Mouse (Mus musculus) hindbrain, embryonic 12.5 days (tissue): ENCODE data around the gene Dgkh. TPM values are rescaled to one million over a fixed set of nuclear protein-coding genes. Genes with fewer than 3 reads are reported as not detected.

Experiments used
- ATAC-seq: fragments of 200-750 bp; cut with Nextera tagmentation; 2 replicates; pipeline ENCODE4 v1.8.0; 2017; ENCODE audit warnings: moderate TSS enrichment; ENCODE audit not compliant: low FRiP score
- H3K27ac ChIP-seq: fragments of 300-500 bp; sonication (generic); 2 replicates; pipeline ENCODE4 v1.5.1; 2016; ENCODE audit warnings: mild to moderate bottlenecking
- H3K27me3 ChIP-seq: fragments of 300-500 bp; sonication (generic); 2 replicates; pipeline ENCODE4 v1.6.1; 2016; ENCODE audit warnings: mild to moderate bottlenecking
- H3K36me3 ChIP-seq: fragments of 300-500 bp; sonication (generic); 2 replicates; pipeline ENCODE4 v1.6.1; 2016; ENCODE audit warnings: mild to moderate bottlenecking
- H3K4me1 ChIP-seq: fragments of 300-500 bp; sonication (generic); 2 replicates; pipeline ENCODE4 v1.6.1; 2016
- H3K4me2 ChIP-seq: fragments of 300-500 bp; sonication (generic); replicated peaks from 2 replicates; pipeline ENCODE4 v1.6.1; 2016; ENCODE audit warnings: mild to moderate bottlenecking
- H3K4me3 ChIP-seq: fragments of 300-500 bp; sonication (generic); 2 replicates; pipeline ENCODE4 v1.5.1; 2016; ENCODE audit warnings: mild to moderate bottlenecking
- H3K9ac ChIP-seq: fragments of 300-500 bp; sonication (generic); 2 replicates; pipeline ENCODE4 v1.6.1; 2016; ENCODE audit warnings: mild to moderate bottlenecking, moderate library complexity
- H3K9me3 ChIP-seq: fragments of 300-500 bp; sonication (generic); replicated peaks from 2 replicates; pipeline ENCODE4 v1.6.1; 2016; ENCODE audit warnings: mild to moderate bottlenecking
- WGBS: fragments of 180-500 bp; shearing (Covaris S2); methylation state at CpG from one replicate; pipeline ENCODE4 v1.1.7; 2016; 5-methylcytosine and 5-hydroxymethylcytosine counted together
- polyA plus RNA-seq: library from polyadenylated mRNA; unstranded; fragments of >200 nt; fragmentation: Nextera tagmentation; extraction: Ambion mirVana; gene quantifications from 2 replicates; pipeline ENCODE4 v1.2.1, GENCODE M21; 2016

The Dgkh gene
- polyA plus RNA-seq, 1 experiment from 2014 or later, result 2.8 TPM

DNA sequence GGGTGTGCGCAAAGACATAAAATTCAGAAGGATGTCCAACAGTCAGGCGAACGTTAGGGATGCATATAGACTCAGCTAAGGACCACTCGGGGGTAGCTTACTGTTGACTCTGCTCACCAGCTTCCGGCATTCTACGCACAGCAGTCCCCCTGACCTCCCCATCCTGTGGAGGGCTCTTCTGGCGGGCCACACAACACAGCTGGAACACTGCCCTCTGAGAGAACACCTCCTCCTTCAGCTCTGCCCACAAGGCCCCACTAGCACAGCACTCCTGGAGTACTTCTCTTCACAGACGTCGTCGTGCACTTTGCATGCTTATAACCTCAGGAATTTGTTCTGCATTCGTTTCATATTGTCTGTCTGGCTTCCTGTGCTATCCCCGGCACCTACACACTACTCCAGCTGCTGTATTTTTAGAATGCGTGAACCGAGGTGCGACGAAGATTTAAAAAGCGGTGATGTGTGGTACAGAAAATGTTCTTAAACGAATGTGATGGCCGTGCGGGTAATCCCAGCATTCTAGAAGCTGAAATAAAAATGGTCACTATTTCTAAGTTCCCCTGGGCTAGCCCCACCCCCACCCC lies 19.9 kb downstream of the Dgkh start:
- Histone ChIP-seq H3K9me3 (no peaks in the 10 kb centered on the region), H3K4me2 (no peak overlapping the region), H3K4me1 (peaks cover 3% of the 10 kb centered on the region; the same call in 1 of the 2 replicates), H3K9ac (no peak overlapping the region), H3K27ac (no peak overlapping the region), H3K36me3 (no peaks in the 10 kb centered on the region), H3K27me3 (no peaks in the 10 kb centered on the region), H3K4me3 (no peak overlapping the region)
- ATAC-seq, result no peak
- WGBS, result 56% methylated on average over 20 of the region's 20 CpGs

DNA sequence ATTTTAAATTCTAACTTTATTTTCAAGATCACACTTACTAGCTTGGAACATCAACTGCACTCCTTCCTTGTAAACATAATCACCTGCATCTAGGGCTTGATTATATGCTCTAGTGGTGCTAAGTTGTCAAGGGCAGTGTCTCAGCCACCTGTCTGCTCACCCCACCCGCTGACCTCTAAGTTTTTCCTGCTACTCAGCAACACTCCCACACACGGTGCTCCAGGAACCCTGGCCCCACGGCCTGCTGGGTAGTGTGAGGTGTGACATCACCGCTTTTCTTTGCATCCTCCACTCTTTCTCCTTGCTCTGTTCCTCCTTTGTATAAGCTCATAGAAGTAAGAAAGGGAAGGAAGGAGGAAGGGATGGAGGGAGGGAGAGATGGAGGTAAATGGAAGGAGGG lies 21.9 kb downstream of the Dgkh start:
- Histone ChIP-seq H3K9ac (no peak overlapping the region), H3K4me2 (no peak overlapping the region), H3K4me1 (peaks cover 3% of the 10 kb centered on the region; the same call in 1 of the 2 replicates), H3K36me3 (no peaks in the 10 kb centered on the region), H3K27ac (no peak overlapping the region), H3K4me3 (no peak overlapping the region), H3K9me3 (no peaks in the 10 kb centered on the region), H3K27me3 (no peaks in the 10 kb centered on the region)
- ATAC-seq, result no peak
- 73% methylated on average over 4 of the region's 4 CpGs for WGBS

GRCm38 (mm10) chr14:78705616-78706015 lies 27.0 kb downstream of the Dgkh start:
- ATAC-seq, result no peak
- H3K4me1 ChIP-seq, result no peaks in the 10 kb centered on the region

GRCm38 (mm10) chr14:78703989-78704388 lies 28.6 kb downstream of the Dgkh start:
- Histone ChIP-seq H3K4me3 (no peak overlapping the region), H3K4me2 (no peak overlapping the region), H3K9me3 (no peaks in the 10 kb centered on the region), H3K36me3 (no peaks in the 10 kb centered on the region), H3K4me1 (peaks cover 6% of the 10 kb centered on the region; the same call in 1 of the 2 replicates), H3K27ac (no peak overlapping the region), H3K9ac (no peak overlapping the region), H3K27me3 (no peaks in the 10 kb centered on the region)
- WGBS, result 93% methylated on average over 4 of the region's 4 CpGs
- ATAC-seq, result no peak

More at GRCm38 (mm10) chr14:78705616-78706015, 27.0 kb downstream of the Dgkh start:
- no peaks in the 10 kb centered on the region for H3K36me3 ChIP-seq
- no peaks in the 10 kb centered on the region for H3K9me3 ChIP-seq
- no peak overlapping the region for H3K9ac ChIP-seq
- H3K4me2 ChIP-seq, result no peak overlapping the region
- H3K27ac ChIP-seq, result no peak overlapping the region
- no peaks in the 10 kb centered on the region for H3K27me3 ChIP-seq
- H3K4me3 ChIP-seq, result no peak overlapping the region
- WGBS, result 83% methylated on average over 3 of the region's 3 CpGs

DNA sequence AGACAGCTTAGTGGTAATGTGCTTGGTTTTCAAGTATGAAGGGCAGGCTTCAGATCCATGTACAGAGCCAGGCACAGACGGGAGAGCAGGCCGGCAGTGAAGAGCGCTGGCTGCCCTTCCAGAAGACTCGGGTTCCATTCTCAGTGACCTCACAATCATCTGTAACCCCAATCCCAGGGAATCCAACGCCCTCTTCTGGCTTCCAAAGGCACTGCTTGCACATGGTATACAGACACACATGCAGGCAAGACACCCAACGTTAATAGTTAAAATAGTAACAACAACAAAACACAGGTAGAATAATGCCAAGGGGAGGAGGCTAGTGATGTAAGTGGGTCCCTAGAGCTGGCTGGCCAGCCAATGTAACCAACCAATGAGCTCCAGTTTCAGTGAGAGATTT lies 29.2 kb downstream of the Dgkh start:
- no peaks in the 10 kb centered on the region for H3K9me3 ChIP-seq
- H3K27me3 ChIP-seq, result no peaks in the 10 kb centered on the region
- H3K9ac ChIP-seq, result no peak overlapping the region
- H3K4me3 ChIP-seq, result no peak overlapping the region
- H3K4me1 ChIP-seq, result peaks cover 6% of the 10 kb centered on the region; the same call in 1 of the 2 replicates
- H3K4me2 ChIP-seq, result no peak overlapping the region
- ATAC-seq, result no peak
- no peaks in the 10 kb centered on the region for H3K36me3 ChIP-seq
- 84% methylated on average over 6 of the region's 6 CpGs for WGBS
- H3K27ac ChIP-seq, result no peak overlapping the region

- Histone ChIP-seq H3K4me3 (no peak overlapping the region), H3K4me1 (peaks cover 6% of the 10 kb centered on the region; the same call in 1 of the 2 replicates), H3K4me2 (no peak overlapping the region), H3K9me3 (no peaks in the 10 kb centered on the region), H3K36me3 (no peaks in the 10 kb centered on the region), H3K27me3 (no peaks in the 10 kb centered on the region), H3K9ac (no peak overlapping the region), H3K27ac (no peak overlapping the region)
- ATAC-seq, result no peak
- WGBS, result 87% methylated on average over 4 of the region's 4 CpGs
Observed at GRCm38 (mm10) chr14:78702048-78702447, 30.5 kb downstream of the Dgkh start.

DNA sequence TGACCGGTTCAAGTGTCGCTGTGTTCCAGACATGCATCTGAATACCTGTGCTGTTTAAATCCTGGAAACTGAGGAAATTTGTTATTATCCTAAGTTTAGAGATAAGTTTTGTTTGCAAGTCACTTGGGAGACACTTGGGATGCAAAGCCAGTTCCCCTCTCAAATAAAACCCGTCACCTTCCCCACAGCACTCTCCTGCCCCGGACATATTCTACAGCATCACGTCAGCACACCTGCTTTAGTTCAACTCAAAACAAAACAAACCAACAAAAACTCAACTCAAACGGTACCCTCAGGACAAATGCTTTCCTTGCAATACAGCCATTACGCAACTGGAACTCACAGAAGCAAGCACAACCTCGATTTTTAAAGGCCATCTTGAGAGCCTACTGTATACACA lies 31.1 kb downstream of the Dgkh start:
- no peaks in the 10 kb centered on the region for H3K9me3 ChIP-seq
- WGBS, result 86% methylated on average over 8 of the region's 8 CpGs
- no peak overlapping the region for H3K9ac ChIP-seq
- no peaks in the 10 kb centered on the region for H3K27me3 ChIP-seq
- H3K4me1 ChIP-seq, result peaks cover 6% of the 10 kb centered on the region; the same call in 1 of the 2 replicates
- no peak overlapping the region for H3K4me2 ChIP-seq
- no peak overlapping the region for H3K27ac ChIP-seq
- H3K4me3 ChIP-seq, result no peak overlapping the region
- no peaks in the 10 kb centered on the region for H3K36me3 ChIP-seq
- ATAC-seq, result no peak

DNA sequence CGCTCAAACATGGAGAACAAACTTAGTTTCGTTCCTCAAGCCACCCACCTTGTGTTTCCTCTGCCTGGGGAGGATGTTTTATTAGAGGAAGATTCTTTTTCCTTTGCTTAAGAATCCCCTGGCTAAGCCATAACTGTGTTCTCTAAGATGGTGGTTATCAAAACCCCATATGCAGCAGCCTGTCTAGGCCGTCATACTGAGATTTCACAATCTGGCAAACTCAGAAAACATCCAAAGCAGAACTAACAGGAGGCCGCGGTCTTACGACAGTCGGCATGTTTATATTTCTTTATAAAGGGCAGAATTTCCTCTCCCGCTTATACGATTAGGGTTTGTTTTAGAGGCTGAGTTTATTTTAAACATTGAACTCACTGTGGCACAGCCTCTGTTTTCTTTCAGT lies 31.5 kb downstream of the Dgkh start:
- H3K27ac ChIP-seq, result no peak overlapping the region
- H3K9me3 ChIP-seq, result no peaks in the 10 kb centered on the region
- no peaks in the 10 kb centered on the region for H3K36me3 ChIP-seq
- ATAC-seq, result no peak
- no peak overlapping the region for H3K4me3 ChIP-seq
- WGBS, result 85% methylated on average over 9 of the region's 9 CpGs
- peaks cover 6% of the 10 kb centered on the region; the same call in 1 of the 2 replicates for H3K4me1 ChIP-seq
- H3K4me2 ChIP-seq, result no peak overlapping the region
- H3K27me3 ChIP-seq, result no peaks in the 10 kb centered on the region
- H3K9ac ChIP-seq, result no peak overlapping the region

GRCm38 (mm10) chr14:78699634-78700033 lies 32.9 kb downstream of the Dgkh start:
- Histone ChIP-seq H3K9me3 (no peaks in the 10 kb centered on the region), H3K27me3 (no peaks in the 10 kb centered on the region), H3K9ac (no peak overlapping the region), H3K4me1 (peaks cover 6% of the 10 kb centered on the region; the same call in 1 of the 2 replicates), H3K36me3 (no peaks in the 10 kb centered on the region), H3K27ac (no peak overlapping the region), H3K4me3 (no peak overlapping the region), H3K4me2 (no peak overlapping the region)
- no peak for ATAC-seq
- WGBS, result 83% methylated on average over 3 of the region's 3 CpGs

DNA sequence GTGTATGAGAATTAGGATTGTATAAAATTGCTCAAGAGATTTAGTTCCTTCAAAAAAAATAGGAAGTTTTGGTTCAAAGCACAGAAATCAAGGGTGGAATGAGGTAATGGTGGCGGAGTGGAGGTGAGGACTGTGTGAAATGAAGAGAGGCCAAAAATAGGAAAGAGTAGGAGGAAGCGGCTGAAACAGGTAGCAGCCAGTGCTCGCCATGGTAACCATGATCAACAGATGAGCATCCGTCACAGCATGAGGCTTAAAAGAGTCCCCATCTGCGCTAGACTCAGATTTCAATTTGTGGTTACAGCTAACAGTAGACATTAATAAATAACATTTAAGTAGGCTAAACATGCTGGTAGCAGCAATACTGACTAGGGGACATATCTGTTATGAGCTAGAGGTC lies 33.4 kb downstream of the Dgkh start:
- no peak overlapping the region for H3K4me3 ChIP-seq
- H3K36me3 ChIP-seq, result no peaks in the 10 kb centered on the region
- no peak overlapping the region for H3K4me2 ChIP-seq
- no peak overlapping the region for H3K9ac ChIP-seq
- no peak for ATAC-seq
- no peaks in the 10 kb centered on the region for H3K27me3 ChIP-seq
- H3K4me1 ChIP-seq, result peaks cover 6% of the 10 kb centered on the region; the same call in 1 of the 2 replicates
- no peak overlapping the region for H3K27ac ChIP-seq
- WGBS, result 69% methylated on average over 5 of the region's 5 CpGs
- no peaks in the 10 kb centered on the region for H3K9me3 ChIP-seq

DNA sequence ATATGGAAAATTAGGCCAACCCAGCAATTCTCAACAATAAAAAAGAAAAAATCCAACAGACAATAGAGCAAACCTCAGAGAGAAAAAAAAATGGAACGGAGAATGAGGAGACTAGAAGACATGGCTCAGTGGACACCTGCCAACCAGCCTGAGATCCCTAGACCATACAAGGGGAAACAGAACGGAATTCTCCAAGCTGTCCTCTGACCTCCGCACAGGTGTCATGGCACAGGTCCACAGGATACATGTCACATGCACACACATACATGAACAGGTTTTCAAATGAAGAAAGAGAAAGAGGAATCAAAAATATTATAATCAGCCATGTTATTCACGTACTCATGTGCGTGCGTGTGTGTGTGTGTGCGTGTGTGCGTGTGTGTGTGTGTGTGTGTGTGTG lies 38.5 kb downstream of the Dgkh start:
- Histone ChIP-seq H3K36me3 (no peaks in the 10 kb centered on the region), H3K9me3 (no peaks in the 10 kb centered on the region), H3K27ac (no peak overlapping the region), H3K4me3 (no peak overlapping the region), H3K4me2 (no peak overlapping the region), H3K27me3 (no peaks in the 10 kb centered on the region), H3K4me1 (no peaks in the 10 kb centered on the region), H3K9ac (no peak overlapping the region)
- ATAC-seq, result no peak
- WGBS, result 92% methylated on average over 8 of the region's 8 CpGs

DNA sequence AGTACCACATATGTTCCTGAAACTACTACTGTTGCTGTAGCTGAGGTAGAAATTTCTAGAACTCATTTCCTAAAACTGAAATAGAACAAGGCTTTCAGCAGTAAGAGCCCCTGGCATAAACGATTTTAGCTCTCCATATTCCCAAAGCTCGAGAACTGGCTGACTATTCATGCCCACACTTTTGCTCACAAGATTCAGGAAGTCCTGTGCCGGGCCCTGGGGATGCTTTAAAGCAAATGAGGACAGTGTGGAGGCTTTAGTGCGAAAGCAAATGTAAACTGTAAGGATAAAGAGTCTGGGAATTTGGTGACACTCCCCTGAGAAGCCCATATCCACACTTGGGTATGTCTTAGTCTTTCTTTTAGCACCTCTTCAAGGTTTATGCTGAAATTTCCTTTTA lies 40.0 kb downstream of the Dgkh start:
- no peak overlapping the region for H3K4me3 ChIP-seq
- H3K9ac ChIP-seq, result no peak overlapping the region
- H3K27me3 ChIP-seq, result no peaks in the 10 kb centered on the region
- no peak overlapping the region for H3K4me2 ChIP-seq
- no peaks in the 10 kb centered on the region for H3K4me1 ChIP-seq
- no peak overlapping the region for H3K27ac ChIP-seq
- no peaks in the 10 kb centered on the region for H3K9me3 ChIP-seq
- no peaks in the 10 kb centered on the region for H3K36me3 ChIP-seq
- ATAC-seq, result no peak
- WGBS, result 77% methylated on average over 4 of the region's 4 CpGs

GRCm38 (mm10) chr14:78691926-78692487 lies 40.6 kb downstream of the Dgkh start:
- WGBS, result 71% methylated on average over 5 of the region's 5 CpGs
- Histone ChIP-seq H3K36me3 (no peaks in the 10 kb centered on the region), H3K4me3 (no peak overlapping the region), H3K9me3 (no peaks in the 10 kb centered on the region), H3K27ac (no peak overlapping the region), H3K27me3 (no peaks in the 10 kb centered on the region), H3K9ac (no peak overlapping the region), H3K4me2 (no peak overlapping the region), H3K4me1 (no peaks in the 10 kb centered on the region)
- no peak for ATAC-seq
